Comparison of ENCODE assay signal across 8 mouse cellular contexts in genomic region chr5:125409348-125410090, GRCm38 (mm10). TPM values are rescaled to one million over a fixed set of nuclear protein-coding genes. Genes with fewer than 3 reads are reported as not detected.
DNase-seq lines count a peak whose midpoint lies in the region; ATAC-seq and TF ChIP-seq lines count a peak whose summit lies in the region.

No protein-coding gene starts in this region.

- peak overlapping the region; percentile 35 for H3K4me2 ChIP-seq in neural tube, embryonic 13.5 days

- H3K27me3 ChIP-seq in hindbrain, embryonic 10.5 days (ENCODE audit: insufficient read depth, poor library complexity, severe bottlenecking): no peaks in the 10 kb centered on the region
- no peaks in the 10 kb centered on the region for H3K27me3 ChIP-seq in neural tube, embryonic 13.5 days

- H3K36me3 ChIP-seq in hindbrain, embryonic 10.5 days: peaks cover 21% of the 10 kb centered on the region
- H3K36me3 ChIP-seq in neural tube, embryonic 13.5 days: peaks cover 17% of the 10 kb centered on the region

- peak overlapping the region; percentile 85 for H3K27ac ChIP-seq in gastrocnemius, adult 2 months
- 0 out of 2 replicates have a peak overlapping the region, but pooled peaks have one; percentile 18 for H3K27ac ChIP-seq in cortical plate, adult 2 months (ENCODE audit: insufficient read depth, low read length)
- peak overlapping the region; percentile 77 for H3K27ac ChIP-seq in hindbrain, embryonic 10.5 days
- H3K27ac ChIP-seq in neural tube, embryonic 13.5 days (replicated peaks): no peak overlapping the region

- intact Hi-C loops in gastrocnemius, adult 2 months (cut with DNase I): loop anchor here (5.0 kb wide), 2 partner anchors 53 to 68 kb away; partner anchors contain the start of gene Aacs

- 5% methylated on average over 20 of the region's 20 CpGs for WGBS in hindbrain, embryonic 10.5 days
- WGBS in neural tube, embryonic 13.5 days: 7% methylated on average over 20 of the region's 20 CpGs

- peak overlapping the region; percentile 68 for H3K4me3 ChIP-seq in gastrocnemius, adult 2 months
- H3K4me3 ChIP-seq in cortical plate, adult 2 months (ENCODE audit: insufficient read depth, low read length): peak overlapping the region; percentile 27
- peak overlapping the region; percentile 50 for H3K4me3 ChIP-seq in hindbrain, embryonic 10.5 days
- H3K4me3 ChIP-seq in neural tube, embryonic 13.5 days: peak overlapping the region; percentile 23

- TF ChIP-seq POLR2A in cortical plate, adult 2 months (IDR thresholded peaks at IDR 0.05; ENCODE audit: extremely low read depth, insufficient read depth, low read length): no peak

- H3K9me3 ChIP-seq in hindbrain, embryonic 10.5 days: no peaks in the 10 kb centered on the region
- no peaks in the 10 kb centered on the region for H3K9me3 ChIP-seq in neural tube, embryonic 13.5 days

- ATAC-seq in neural tube, embryonic 13.5 days (ENCODE audit: low read depth): no peak

- no peaks in the 10 kb centered on the region for H3K4me1 ChIP-seq in cortical plate, adult 2 months (ENCODE audit: control insufficient read depth, insufficient read depth, low read length)
- peaks cover 29% of the 10 kb centered on the region for H3K4me1 ChIP-seq in hindbrain, embryonic 10.5 days (replicated peaks)
- peaks cover 16% of the 10 kb centered on the region for H3K4me1 ChIP-seq in neural tube, embryonic 13.5 days (replicated peaks)

- H3K9ac ChIP-seq in neural tube, embryonic 13.5 days: no peak overlapping the region

- TF ChIP-seq CTCF in gastrocnemius, adult 2 months (IDR thresholded peaks at IDR 0.05): no peak
- no peak for TF ChIP-seq CTCF in cortical plate, adult 2 months (IDR thresholded peaks at IDR 0.05; ENCODE audit: extremely low read depth, insufficient read depth, low read length)

- no peak for DNase-seq in gastrocnemius, adult 2 months
- DNase-seq in gastrocnemius, postnatal 25 days: no peak
- DNase-seq in B cell, adult 2 months: peak; percentile 39 to 48
- peak; percentile 72 for DNase-seq in hindbrain, embryonic 10.5 days (ENCODE audit: low spot score)
- DNase-seq in liver: peak; percentile 66
- DNase-seq in spleen, postnatal 14 days (ENCODE audit: low spot score in 2 of 2): no peak

RNA-seq across cellular contexts. Expression of gene Ubc, which starts 19.5 kb away (rescaled TPM):
- 1,000 to 10,000 TPM; 1,479 to 2,293 TPM for total RNA-seq in gastrocnemius, adult 2 months (2021)
- 1,000 to 10,000 TPM in 1 of 2 experiments, 100 to 1,000 TPM in 1; 606 to 1,413 TPM for total RNA-seq in gastrocnemius, postnatal 25 days (2021)
- 769 and 804 TPM in 2 replicates for polyA plus RNA-seq in cortical plate, adult 2 months (2012; rRNA removed)
- 928 and 1,134 TPM in 2 replicates for polyA plus RNA-seq in hindbrain, embryonic 10.5 days (2016; fragmentation: Nextera tagmentation; extraction: Ambion mirVana)
- 1,127 and 1,268 TPM in 2 replicates for polyA plus RNA-seq in neural tube, embryonic 13.5 days (2015; fragmentation: Nextera tagmentation; extraction: Ambion mirVana)

RNA-seq across cellular contexts. Expression of gene Gm10382, which starts 20.4 kb away (rescaled TPM):
- total RNA-seq in gastrocnemius, adult 2 months (2021): not detected
- not detected for total RNA-seq in gastrocnemius, postnatal 25 days (2021)
- 0.21 and 0.36 TPM in 2 replicates for polyA plus RNA-seq in cortical plate, adult 2 months (2012; rRNA removed)
- polyA plus RNA-seq in hindbrain, embryonic 10.5 days (2016; fragmentation: Nextera tagmentation; extraction: Ambion mirVana): 0.52 and 0.86 TPM in 2 replicates
- polyA plus RNA-seq in neural tube, embryonic 13.5 days (2015; fragmentation: Nextera tagmentation; extraction: Ambion mirVana): 0.52 and 0.73 TPM in 2 replicates

RNA-seq across cellular contexts. Expression of gene Dhx37, which starts 24.4 kb away (rescaled TPM):
- total RNA-seq in gastrocnemius, adult 2 months (2021): 1 to 10 TPM; 4.3 to 4.4 TPM
- 1 to 10 TPM; 3.6 to 3.8 TPM for total RNA-seq in gastrocnemius, postnatal 25 days (2021)
- 16.2 and 16.9 TPM in 2 replicates for polyA plus RNA-seq in cortical plate, adult 2 months (2012; rRNA removed)
- 19.2 and 21.0 TPM in 2 replicates for polyA plus RNA-seq in hindbrain, embryonic 10.5 days (2016; fragmentation: Nextera tagmentation; extraction: Ambion mirVana)
- 9.0 and 10.6 TPM in 2 replicates for polyA plus RNA-seq in neural tube, embryonic 13.5 days (2015; fragmentation: Nextera tagmentation; extraction: Ambion mirVana)

RNA-seq across cellular contexts. Expression of gene Bri3bp, which starts 31.8 kb away (rescaled TPM):
- 1 to 10 TPM; 2.5 to 3.9 TPM for total RNA-seq in gastrocnemius, adult 2 months (2021)
- 1 to 10 TPM; 3.5 to 4.7 TPM for total RNA-seq in gastrocnemius, postnatal 25 days (2021)
- polyA plus RNA-seq in cortical plate, adult 2 months (2012; rRNA removed): 34.8 and 36.3 TPM in 2 replicates
- polyA plus RNA-seq in hindbrain, embryonic 10.5 days (2016; fragmentation: Nextera tagmentation; extraction: Ambion mirVana): 46.9 and 53.8 TPM in 2 replicates
- polyA plus RNA-seq in neural tube, embryonic 13.5 days (2015; fragmentation: Nextera tagmentation; extraction: Ambion mirVana): 33.3 and 33.8 TPM in 2 replicates

Comparison
In these comparisons a context has a peak if more than half of its experiments do, and no peak if none do; other contexts are left out.
1. DNase-seq: peak in B cell, adult 2 months (2 of 2), hindbrain, embryonic 10.5 days (single experiment) and liver (single experiment); none in gastrocnemius, adult 2 months (single experiment), gastrocnemius, postnatal 25 days (single experiment) and spleen, postnatal 14 days (0 of 2).
2. Peak in every context shown above with its lines, with median percentiles within 50 percentile points of each other: H3K4me3 ChIP-seq.